In the genomic region with DNA sequence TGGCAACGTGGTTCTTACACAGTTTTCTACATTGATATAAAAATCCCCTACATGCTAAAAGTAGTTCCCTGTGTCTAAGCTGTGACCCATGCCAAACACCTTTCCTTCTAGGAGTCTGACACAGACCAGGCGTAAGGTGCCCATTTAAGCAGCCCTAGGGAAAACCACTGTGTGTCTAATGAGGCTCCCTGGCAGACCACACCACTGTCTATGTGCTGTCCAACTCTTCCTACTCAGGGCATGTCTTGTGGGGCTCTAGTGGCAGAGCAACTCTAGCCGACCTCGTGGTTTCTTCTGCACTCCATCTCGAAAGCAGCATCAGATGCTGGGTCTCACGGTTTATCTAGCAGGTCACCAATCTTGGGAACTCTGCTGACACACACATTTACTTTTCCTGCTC, we compare ENCODE assay signal across 24 mouse cellular contexts. TPM values are rescaled to one million over a fixed set of nuclear protein-coding genes. Genes with fewer than 3 reads are reported as not detected.
DNase-seq lines count a peak whose midpoint lies in the region; ATAC-seq lines count a peak whose summit lies in the region.
"Had no signal": no experiment of that assay in that cellular context is flagged by ENCODE, and none has a peak within 500 bp of the region (broad histone marks: within the 10 kb centered on the region; RNA-seq: fewer than 3 reads in every experiment).

No protein-coding gene starts in this region.

- 89% methylated on average over 6 of the region's 6 CpGs for WGBS in kidney, embryonic 14.5 days

- H3K36me3 ChIP-seq in kidney, embryonic 14.5 days (ENCODE audit: control insufficient read depth, insufficient read depth, low read length), result peaks cover 50% of the 10 kb centered on the region

- intact Hi-C loops in heart, postnatal 25 days (cut with DNase I), result loop anchor here (10.0 kb wide), 1 partner anchor 367 kb away; the partner anchor contains the start of gene Rps3

- H3K4me2 ChIP-seq in kidney, embryonic 14.5 days (replicated peaks; ENCODE audit: low read depth, low read length), result no peak overlapping the region
- H3K4me2 ChIP-seq: forebrain, embryonic 13.5 days; hindbrain, embryonic 13.5 days; intestine, embryonic 15.5 days had no signal

- no peak for ATAC-seq in kidney, embryonic 14.5 days (ENCODE audit: low FRiP score, low TSS enrichment)
- ATAC-seq: activated CD4-positive, CD25-positive, alpha-beta regulatory T cell, adult 4 months; forebrain, embryonic 13.5 days; forebrain, embryonic 16.5 days; hindbrain, embryonic 16.5 days; intestine, embryonic 15.5 days had no signal

- peak; percentile 68 for DNase-seq in heart, adult 11 months
- no peak for DNase-seq in heart, postnatal 25 days (ENCODE audit: low spot score)
- DNase-seq in 416B (ENCODE audit: low read depth) (peak; percentile 14), A20 (ENCODE audit: low read depth, low spot score) (peak; percentile 59)
- DNase-seq in adrenal gland, adult 8-10 months, result no peak
- DNase-seq: adrenal gland, postnatal 10 days; adrenal gland, postnatal 36 days; B cell, adult 2 months; cerebellum, adult 18-20 months; cerebellum, adult 9-10 months; cerebellum, postnatal 14 days; gastrocnemius, postnatal 10 days; heart, adult 18-20 months; heart, postnatal 36 days; kidney, adult 11 months had no signal

- no peak overlapping the region for H3K9ac ChIP-seq in kidney, embryonic 14.5 days (ENCODE audit: low read depth, low read length)
- H3K9ac ChIP-seq: forebrain, embryonic 13.5 days; hindbrain, embryonic 13.5 days; intestine, embryonic 15.5 days had no signal

- no peaks in the 10 kb centered on the region for H3K27me3 ChIP-seq in kidney, embryonic 14.5 days (ENCODE audit: control insufficient read depth, insufficient read depth, low read length)
- H3K27me3 ChIP-seq: forebrain, embryonic 13.5 days; hindbrain, embryonic 13.5 days; intestine, embryonic 15.5 days had no signal

- H3K4me1 ChIP-seq in kidney, embryonic 14.5 days (ENCODE audit: control insufficient read depth, insufficient read depth, low read length), result peaks cover 5% of the 10 kb centered on the region

- H3K4me3 ChIP-seq in kidney, embryonic 14.5 days (ENCODE audit: low read length), result no peak overlapping the region
- H3K4me3 ChIP-seq: forebrain, embryonic 10.5 days; forebrain, embryonic 13.5 days; hindbrain, embryonic 10.5 days; hindbrain, embryonic 13.5 days; intestine, embryonic 15.5 days had no signal

- no peak overlapping the region for H3K27ac ChIP-seq in kidney, embryonic 14.5 days (ENCODE audit: low read depth, low read length)
- H3K27ac ChIP-seq: forebrain, embryonic 10.5 days; forebrain, embryonic 13.5 days; hindbrain, embryonic 10.5 days; intestine, embryonic 15.5 days had no signal

- H3K9me3 ChIP-seq in kidney, embryonic 14.5 days (ENCODE audit: control insufficient read depth, low read length), result no peaks in the 10 kb centered on the region
- H3K9me3 ChIP-seq: forebrain, embryonic 10.5 days; forebrain, embryonic 13.5 days; hindbrain, embryonic 10.5 days; hindbrain, embryonic 13.5 days; intestine, embryonic 15.5 days had no signal

RNA-seq across cellular contexts. Expression of gene Xrra1, which starts 7.3 kb away (rescaled TPM):
- total RNA-seq in heart, postnatal 25 days (2021), result not detected
- 0.43 and 0.47 TPM in 2 replicates for polyA plus RNA-seq in kidney, embryonic 14.5 days (2014; fragmentation: Nextera tagmentation; extraction: Ambion mirVana)
- 1 to 10 TPM in 2 of 4 experiments, under 1 TPM in 2; 0.35 to 4.6 (median 2.3) TPM for total RNA-seq in adrenal gland, adult 8-10 months (2022)
- total RNA-seq: heart, postnatal 36 days had no signal

RNA-seq across cellular contexts. Expression of gene Spcs2, which starts 11.6 kb away (rescaled TPM):
- total RNA-seq in heart, postnatal 25 days (2021), result 10 to 100 TPM; 46.3 to 47.2 TPM
- polyA plus RNA-seq in kidney, embryonic 14.5 days (2014; fragmentation: Nextera tagmentation; extraction: Ambion mirVana), result 346 and 377 TPM in 2 replicates
- 100 to 1,000 TPM; 194 to 235 (median 202) TPM for total RNA-seq in adrenal gland, adult 8-10 months (2022)

RNA-seq across cellular contexts. Expression of gene Neu3, which starts 23.4 kb away (rescaled TPM):
- total RNA-seq in heart, postnatal 25 days (2021), result 1 to 10 TPM; 4.1 to 4.2 TPM
- polyA plus RNA-seq in kidney, embryonic 14.5 days (2014; fragmentation: Nextera tagmentation; extraction: Ambion mirVana), result 2.2 and 4.1 TPM in 2 replicates
- 1 to 10 TPM; 1.9 to 3.9 (median 3.4) TPM for total RNA-seq in adrenal gland, adult 8-10 months (2022)

Comparison
In these comparisons a context has a peak if more than half of its experiments do, and no peak if none do; other contexts are left out.
1. DNase-seq: peak in heart, adult 11 months (single experiment), 416B (single experiment) and A20 (single experiment); none in heart, postnatal 25 days (single experiment) and adrenal gland, adult 8-10 months (single experiment).
2. RNA of gene Spcs2, which starts 11.6 kb away (total RNA-seq): 194 to 235 TPM in adrenal gland, adult 8-10 months; 46.3 to 47.2 TPM in heart, postnatal 25 days; every median in the first group is over 4 times any median in the second.